Mouse (Mus musculus): ENCODE results near the gene Acad8. TPM values are rescaled to one million over a fixed set of nuclear protein-coding genes. Genes with fewer than 3 reads are reported as not detected.

The Acad8 gene
- 10 to 100 TPM; 38.5 to 42.3 TPM for total RNA-seq (2021)

DNA sequence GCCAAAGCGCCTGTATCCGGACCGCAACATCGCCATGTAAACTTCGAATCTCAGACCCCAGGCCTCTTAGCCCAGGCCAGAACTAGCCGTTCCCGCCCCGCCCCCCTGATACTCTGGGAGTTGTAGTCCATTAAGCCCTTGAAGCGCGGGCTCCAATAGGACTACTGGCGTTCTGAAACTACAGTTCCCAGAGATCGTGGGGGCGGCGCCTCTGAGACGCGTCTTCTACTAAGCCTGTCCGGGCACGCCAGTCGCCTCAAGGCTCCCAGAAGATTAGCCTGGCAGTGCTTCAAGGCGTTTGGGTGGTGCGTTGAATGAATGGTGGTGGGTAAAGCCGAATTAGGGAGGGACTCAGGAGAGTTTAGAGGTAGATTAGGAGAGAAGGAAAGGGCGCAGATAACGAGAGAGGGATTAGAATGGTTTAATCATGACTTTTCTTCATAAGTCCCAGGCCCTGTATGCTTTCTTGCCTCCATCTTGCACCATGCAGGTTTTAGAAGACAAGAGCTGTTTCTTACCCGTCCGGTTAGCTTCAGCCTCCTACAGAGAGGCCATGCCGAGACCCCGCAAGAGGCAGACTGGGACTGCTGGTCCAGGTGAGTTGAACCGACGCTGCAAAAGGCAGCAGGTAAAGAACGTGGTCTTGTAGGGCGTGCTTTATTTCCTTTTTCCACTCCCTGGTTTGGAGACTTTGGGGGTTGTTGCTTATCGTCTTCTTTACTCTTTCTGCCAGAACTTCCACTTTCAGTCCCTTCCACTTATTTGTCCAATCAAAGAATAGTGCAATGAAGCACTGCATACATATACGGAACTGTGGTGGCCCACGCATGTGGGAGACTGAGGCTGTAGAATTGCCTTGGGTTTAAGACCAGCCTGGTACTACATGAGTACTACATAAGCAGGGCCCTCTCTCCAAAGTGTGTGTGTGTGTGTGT is at the start of gene Acad8, which contains the start of gene Thyn1:
Acad8 (minus strand) TSS at position 106 of the 935 bp plus-strand sequence.
Thyn1 (plus strand) TSS at position 250 of the 935 bp plus-strand sequence.
- peak; percentile 93 for DNase-seq

DNA sequence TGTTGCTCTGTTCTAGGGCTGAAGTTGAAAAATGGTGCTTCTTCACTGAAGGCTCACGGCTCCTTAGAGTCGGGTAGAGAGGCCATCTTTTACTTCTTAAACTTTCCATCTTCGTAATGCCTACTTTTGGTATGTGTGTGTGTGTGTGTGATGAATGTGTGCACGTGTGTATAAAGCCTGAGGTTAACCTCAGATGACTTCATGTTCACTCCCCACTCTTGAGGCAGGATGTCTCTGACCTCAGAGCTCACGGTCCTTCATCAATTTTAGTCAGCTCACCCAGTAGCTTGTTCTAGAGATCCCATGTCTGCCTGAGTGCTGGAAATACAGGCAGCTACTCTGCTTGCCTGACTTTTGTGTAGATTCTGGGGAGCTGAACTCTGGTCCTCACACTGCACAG is 44.5 kb upstream of the Acad8 start:
- no peak for DNase-seq

DNA sequence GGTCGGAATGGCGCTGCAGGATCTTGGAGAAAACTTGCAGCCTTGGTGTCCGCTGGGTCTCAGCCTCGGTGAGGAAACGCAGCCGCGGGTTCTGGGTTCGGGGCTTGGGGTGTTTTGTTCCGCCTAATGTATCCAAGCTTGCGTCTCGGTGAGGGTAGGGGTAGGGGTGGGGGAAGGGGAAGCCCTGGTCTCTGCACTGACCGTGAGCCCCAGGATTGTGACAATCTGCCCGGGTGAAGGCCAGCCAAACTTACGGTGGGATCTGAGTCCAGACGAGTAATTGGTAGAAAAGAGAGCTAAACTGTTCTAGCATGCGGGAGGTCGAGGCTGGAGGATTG is 31.4 kb upstream of the Acad8 start:
- DNase-seq: no peak

DNA sequence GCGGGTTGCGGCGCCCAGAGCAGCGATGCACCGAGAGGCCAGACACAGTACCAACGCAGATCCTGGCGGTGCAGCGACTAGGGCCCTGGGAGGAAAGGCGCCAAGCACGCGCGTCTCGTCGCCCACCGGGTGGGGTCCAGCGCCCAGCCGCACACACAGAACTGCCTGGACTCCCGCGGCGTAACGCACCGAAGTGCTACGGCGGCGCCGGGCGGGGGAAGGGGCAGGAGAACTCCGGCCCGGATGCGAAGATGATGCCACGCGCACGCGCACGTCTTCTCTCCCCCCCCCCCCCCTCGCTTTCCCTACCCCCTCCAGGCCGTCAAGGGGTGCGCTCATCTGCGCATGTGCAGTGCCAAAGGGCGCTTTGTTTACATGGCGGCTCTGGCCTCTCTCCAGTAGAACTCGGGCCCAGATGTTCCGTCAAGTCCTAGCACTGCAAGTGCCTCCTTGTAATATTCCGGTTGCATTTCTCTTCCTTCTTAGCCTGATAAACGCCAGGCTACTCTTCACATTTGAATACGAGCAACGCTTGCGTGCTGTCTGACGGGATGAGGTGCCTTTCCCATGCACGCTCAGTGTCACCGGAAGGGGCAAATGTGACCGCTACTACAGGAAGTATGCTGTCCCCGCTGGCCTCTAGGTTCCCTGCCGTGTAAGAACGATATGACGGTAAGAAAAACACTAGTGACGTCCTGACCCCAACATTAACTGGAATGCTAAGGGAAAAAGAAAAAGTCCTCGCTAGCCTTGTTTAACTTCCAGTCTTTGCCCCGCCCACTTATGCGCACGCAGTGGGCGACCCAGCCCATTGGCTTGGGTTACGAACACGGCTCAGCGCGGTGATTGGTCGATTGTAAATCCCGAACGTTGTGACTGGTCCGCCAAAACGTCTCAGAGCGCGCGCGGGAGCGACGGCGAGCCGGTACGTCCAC is 30.7 kb upstream of the Acad8 start, which contains the start of the genes Vps26b and Ncapd3:
Vps26b (minus strand) TSS at position 238 of the 935 bp plus-strand sequence.
Ncapd3 (plus strand) TSS at position 348 of the 935 bp plus-strand sequence.
- peak; percentile 95 for DNase-seq

DNA sequence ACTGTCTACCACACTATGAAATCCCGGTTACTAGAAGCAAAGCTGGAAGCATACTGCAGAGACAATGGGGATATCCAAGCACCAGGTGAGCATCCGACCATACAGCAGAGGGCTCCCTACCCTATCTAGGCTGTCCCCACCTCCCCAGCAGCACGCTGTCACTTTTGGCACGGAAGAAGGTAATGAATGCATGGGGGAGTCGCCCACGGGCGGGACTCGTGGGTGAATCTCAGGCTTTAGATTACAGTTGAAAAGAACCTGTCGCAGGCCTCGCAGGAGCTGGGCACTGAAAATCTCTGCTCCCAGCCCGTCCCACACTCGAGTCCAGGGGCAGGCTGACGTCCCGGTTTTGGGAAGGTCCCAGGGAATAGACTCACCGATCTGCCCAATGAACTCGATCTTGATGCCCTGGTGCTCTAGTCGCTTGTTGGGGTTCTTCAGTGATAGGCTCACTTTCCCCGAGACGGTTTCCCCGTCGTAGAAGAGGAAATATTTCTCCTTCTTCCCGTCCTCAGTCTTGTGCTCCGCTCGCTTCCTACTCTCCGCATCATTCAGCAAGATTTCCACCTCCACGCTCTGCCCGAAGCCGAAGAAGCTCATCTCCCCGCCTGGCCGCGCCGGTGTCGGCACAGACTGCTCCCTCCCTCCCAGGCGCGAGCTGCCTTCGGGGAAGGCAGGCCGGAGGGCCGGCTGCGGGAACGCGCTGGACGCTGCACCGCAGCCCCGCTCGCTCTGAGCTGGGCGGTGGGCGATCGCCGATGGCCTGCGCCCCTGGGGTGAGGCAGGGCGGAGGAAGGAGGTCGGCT is 29.9 kb upstream of the Acad8 start:
- peak; percentile 59 to 67 for DNase-seq

DNA sequence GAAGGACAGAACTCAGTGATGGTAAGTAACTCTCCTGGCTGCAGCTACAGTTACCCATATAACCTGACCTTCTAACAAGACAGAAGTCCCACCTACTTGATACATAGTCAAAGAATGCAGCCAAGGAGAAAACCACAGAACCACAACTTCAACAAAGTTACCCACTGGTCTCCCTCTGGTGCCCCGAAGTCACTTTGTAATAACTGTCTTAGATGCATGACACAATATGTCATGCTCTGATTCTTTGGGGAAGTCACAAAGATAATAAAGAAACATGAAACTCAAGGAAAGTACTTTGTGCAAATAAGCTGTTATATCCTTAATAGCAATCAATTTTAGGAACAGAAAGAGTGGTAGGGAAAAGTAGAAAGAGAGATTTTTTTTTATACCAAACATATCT is 27.3 kb upstream of the Acad8 start:
- no peak for DNase-seq

DNA sequence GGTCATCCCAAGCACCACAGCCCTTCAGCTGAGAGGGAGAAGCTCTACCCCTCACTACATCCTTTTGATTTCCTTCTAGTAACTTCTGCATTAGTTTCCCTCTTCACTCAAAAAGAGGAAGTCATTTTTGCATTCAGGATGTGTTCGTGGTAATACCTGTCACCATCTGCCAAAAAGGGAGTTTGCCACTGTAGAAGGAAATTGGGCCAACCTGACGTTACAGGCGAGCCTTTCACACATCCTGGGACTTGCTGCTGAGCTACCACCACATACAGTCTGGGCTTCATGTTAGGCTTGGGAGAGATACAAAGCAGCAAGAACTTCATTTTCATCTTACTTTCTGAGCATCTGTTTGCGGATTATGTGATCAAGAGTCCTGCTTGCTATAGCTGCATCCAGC is 24.3 kb upstream of the Acad8 start:
- no peak for DNase-seq

DNA sequence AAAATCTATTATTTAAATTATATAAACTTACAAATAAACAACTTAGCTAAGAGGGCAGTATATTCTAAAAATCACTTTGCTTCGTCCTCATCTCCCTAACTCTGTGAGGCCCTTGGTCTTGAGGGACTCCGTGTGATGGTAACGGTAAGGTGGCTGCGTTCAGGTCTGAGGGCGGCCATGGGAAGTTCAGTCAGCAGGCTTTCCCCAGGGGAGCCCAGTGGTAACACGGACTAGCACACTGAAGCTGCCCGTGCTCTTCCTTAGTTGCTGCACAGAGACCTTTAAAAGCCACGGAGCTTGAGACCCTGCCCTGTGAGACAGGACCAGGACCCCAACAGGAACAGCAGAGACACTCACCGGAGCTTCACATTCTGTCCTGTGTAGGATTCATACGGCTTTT is 19.6 kb upstream of the Acad8 start:
- DNase-seq: no peak

DNA sequence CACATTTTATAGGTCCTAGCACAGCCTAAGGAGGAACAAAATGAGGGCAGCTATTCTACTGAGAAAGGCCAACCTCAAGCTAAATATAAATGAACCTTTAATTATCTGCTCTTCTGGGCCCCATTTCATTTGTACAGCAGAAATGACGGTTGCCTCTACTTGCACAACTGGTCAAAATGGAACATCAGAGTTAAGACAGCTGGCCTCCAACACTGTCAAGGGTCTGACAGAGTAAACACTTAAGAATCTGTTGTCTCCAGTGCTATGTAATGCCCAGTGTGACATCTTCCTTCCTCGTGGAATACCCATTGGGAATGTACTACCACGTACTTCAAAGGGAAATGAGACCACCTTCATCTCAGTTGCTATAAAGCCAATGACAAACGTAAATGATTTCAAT is 12.2 kb upstream of the Acad8 start:
- no peak for DNase-seq

DNA sequence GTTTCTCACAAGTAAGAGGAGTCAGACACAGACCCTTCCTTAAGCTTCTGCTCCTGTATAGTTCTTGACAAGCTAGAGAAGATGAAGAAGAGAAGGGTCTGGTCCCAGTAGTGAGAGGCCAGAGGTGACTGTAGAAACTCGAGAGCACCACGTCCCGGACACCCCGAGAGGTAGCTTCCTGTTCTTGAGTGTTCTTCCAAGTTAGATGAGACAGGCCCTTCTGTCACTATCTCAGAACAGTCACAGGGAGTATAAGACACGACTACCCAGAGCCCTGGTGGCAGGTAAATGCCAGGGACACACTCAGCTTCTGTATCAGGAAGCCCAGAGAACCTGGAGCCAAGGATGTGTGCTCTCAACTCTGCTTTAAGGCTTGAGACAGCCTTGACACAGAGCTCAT is 9.9 kb upstream of the Acad8 start:
- DNase-seq: no peak

DNA sequence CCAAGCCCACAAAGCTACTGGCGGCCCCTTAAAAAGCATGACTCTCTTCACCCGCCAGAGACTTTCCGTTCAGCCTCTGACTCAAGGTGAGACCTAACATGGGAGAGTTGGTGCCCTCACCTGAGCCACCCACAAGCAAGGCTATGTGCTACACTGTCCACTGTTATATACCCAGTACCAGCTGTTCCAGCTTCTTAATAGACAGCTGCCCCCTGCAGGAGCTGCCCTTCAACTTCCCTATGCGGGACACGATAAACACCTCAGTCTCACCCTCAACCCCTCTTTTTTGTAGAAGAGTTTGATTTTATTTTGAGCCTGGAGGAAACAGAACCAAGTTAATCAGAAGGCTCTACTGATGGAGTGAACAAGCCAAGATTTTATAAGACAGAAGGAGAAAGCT is 7.5 kb upstream of the Acad8 start:
- DNase-seq: no peak

DNA sequence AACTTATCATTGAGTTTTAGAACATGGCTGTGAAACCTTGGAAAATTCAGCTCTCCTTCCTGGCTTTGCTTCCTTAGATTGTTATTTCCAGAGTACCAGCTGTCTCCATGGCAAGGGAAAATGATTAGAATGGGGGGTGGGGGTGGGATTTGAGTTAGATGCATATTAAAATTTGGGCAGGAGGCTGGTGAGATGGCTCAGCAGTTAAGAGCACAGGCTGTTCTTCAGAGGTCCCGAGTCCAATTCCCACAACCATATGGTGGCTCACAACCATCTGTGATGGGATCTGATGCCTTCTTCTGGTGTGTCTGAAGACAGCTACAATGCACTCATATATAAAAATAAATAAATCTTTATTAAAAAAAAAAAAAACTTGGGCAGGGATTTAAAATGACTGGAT is 6.6 kb upstream of the Acad8 start:
- peak; percentile 48 to 52 for DNase-seq

DNA sequence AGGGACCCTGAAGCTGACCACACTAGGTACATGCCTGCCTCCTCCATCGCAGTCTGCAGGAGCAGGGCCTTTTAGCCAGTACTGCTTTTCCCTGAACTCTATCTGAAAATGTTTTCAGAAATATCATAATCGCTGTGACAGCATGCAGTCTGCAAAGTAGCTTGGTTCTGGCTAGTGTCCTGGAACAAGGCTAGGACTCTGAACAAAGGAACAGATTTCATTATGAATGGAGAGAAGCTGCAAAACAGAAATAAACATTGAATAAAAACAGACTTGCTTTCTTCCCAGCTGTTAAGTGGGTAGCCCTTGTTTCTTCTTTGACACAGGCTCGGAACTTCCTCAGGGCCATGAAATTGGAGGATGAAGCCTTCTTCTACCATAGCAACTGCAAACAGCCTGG is 5.9 kb upstream of the Acad8 start:
- no peak for DNase-seq

DNA sequence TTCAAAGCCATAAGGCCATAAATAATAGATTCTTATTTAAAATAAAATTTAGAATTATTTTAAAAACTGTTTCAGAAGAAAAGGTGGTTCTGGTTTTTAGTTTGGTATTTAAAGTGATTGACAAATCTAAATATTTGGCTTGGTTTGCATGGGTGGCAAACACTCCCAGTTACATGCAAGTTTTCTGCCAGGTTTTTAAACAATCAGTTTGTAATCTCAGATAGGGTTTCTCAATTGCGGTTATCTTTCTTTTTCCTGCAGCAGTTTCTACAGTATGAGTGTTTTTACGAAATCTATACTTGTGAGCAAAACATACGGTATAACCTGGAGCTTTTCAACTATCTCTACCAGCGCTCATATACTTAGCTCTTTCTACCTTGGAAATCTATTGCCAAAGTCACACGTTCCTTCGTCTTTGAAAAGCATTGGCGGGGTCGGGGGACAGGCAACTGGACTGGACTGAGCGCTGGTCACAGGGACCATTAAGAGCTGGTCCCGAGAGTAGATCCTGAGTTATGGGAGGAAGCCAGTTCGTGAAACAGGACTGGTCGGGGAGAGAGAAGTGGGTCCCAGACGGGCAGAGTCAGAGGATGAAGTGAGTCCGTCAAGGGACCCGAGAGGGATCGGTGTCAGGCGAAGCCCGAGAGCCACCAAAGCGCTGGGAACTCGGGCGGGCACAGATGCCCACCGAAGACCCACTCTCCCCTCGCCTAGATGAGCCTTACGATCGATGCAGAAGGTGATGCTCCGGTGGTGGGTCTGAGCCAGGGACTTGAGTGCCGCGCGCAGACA is 501 bp downstream of the Acad8 start:
- DNase-seq: no peak

DNA sequence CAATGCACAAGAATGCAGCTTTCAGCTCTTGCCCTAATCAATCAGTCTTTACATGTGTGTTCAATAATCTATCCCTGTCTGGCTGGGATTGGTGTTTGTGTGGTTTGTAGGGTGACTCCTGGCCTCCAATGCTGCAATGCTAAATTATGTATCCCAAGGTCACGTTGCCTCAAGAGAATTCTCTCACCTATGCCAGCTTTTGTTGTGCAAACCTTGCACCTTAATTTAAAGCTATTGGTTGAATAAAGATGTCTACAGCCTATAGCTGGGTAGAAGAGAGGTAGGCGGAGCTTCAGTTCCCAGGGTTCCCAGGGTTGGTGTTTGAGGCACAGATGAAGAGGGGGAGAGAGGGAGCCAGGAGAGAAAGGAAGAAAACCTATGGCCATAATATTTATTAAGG is 1.9 kb downstream of the Acad8 start:
- no peak for DNase-seq

DNA sequence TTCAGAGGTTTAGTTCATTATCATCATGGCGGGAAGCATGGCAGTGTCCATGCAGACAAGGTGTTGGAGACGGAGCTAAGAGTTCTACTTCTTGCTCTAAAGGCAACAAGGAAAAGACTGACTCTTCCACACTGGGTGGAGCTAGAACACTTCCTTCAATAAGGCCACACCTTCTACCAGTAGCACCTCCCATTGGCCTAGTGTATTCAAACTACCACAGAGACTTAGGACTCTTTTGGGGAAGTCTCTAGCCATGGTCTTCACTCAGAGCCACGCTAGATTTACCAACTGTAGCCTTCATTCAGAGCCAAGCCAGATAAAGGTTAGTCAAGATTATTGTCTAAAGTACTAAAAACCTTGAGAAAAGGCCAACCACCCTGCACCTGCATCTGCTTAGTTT is 2.3 kb downstream of the Acad8 start:
- no peak for DNase-seq

DNA sequence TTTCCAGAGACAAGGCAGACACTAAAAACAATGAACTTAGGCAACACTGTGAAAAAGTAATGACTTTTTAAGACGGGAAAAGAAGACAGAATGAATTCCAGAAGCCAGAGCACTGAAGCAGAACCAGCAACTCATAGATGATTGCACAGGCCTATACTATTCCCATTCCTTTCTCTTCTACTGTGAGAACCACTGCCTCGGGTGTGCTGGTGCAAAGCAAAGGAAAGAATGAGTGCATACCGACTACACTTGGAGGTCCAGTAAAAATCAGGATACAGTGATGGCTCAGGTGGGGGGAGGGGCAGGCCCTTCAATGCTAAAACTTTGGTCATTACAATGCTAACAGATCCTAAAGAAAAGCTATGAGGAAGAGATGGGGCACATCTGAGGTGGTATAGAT is 5.5 kb downstream of the Acad8 start:
- DNase-seq: no peak

DNA sequence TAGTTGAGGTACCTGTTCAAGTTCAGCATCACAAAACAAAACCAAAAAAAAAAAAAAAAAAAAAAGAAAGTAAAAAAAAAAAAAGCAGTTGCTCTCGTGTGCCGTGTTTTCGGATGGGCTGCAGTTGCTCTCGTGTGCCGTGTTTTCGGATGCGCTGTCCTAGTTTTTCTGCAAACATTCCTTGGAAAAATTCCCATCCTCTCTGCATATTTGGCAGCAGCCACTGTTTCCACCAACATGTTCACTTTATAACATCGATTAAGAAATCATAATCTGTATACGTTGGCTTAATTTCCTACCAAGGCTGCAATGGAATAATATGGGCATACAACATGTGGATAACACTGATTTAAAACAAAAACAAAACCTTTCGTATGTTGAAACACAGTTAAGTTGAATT is 6.2 kb downstream of the Acad8 start:
- no peak for DNase-seq

DNA sequence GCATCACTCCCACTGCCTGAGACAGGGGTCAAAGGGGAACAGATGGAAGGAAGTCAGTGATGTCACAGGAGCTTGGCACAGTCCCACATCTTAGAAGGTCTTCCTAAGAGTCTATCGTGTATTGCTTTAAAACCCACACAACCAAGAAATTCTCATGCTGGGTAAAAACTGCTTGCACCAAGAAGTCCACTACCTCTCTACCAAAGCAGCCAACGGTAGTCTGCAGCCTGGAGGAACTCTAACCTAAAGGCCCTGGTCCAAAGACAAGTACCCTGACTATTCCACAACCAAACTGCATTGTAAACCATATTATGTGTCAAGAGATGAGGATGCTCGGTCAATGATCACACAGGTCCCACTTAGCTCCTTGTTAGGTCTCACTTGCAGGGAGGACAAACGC is 9.2 kb downstream of the Acad8 start:
- DNase-seq: no peak

DNA sequence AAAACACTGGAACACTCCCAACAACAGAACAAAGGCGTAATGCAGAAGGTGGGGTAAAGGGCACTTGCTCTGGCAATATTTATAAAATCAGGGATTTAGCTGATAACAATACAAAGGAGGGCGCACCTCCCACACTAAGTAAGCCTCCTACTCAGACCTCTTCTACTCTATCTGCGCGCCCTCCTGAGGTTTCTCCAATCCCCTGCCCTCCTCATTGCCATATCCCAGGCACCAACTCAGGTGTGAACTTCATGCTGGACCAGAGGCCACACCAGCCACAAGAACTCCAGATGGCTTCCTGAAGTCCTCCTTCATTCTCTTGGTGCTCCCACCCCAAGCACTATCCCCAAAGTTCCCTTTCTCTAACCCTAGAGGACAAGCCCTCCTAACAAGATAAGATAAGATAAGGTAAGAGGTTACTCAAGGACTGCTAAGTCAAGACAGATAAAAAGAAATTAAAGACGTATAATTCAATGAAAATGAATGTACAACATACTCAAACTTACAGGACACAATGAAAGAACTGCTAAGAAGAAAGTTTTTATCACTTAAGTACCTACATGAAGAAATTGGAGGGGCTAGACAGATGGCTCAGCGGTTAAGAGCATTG is 13.6 kb downstream of the Acad8 start:
- DNase-seq: no peak

DNA sequence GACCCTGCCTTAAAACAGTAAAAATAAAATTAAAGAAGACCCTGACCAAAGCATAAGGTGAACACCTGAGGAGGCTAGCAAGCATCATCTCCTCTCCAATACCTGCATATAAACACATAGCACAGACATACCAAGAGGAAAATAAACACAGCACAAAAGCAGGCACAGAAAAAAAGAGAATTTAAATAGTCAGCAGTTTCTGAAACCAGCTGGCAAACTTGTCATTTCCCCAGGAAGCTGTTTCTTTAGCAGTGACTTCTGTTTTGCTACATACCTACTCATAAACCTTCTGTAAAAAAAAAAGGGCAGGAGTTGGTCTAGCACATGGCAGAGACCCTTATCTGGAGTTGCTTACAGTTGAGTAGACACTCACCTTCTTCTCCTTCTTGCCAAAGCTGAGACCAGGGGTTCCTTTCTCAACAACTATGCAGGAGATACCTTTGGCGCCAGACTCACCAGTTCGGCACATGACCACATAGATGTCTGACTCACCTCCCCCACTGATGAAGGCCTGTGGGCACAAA is 14.2 kb downstream of the Acad8 start:
- DNase-seq: no peak

Measured in layer of hippocampus, postnatal 36 days (tissue).